Mouse (Mus musculus): ENCODE measurements at regions not wholly inside any gene's neighbourhood (a gene's known extent, or its start where the extent isn't known, plus 50 kb on each side); places are given as distances from the start of the nearest gene placed in this dataset.

DNA sequence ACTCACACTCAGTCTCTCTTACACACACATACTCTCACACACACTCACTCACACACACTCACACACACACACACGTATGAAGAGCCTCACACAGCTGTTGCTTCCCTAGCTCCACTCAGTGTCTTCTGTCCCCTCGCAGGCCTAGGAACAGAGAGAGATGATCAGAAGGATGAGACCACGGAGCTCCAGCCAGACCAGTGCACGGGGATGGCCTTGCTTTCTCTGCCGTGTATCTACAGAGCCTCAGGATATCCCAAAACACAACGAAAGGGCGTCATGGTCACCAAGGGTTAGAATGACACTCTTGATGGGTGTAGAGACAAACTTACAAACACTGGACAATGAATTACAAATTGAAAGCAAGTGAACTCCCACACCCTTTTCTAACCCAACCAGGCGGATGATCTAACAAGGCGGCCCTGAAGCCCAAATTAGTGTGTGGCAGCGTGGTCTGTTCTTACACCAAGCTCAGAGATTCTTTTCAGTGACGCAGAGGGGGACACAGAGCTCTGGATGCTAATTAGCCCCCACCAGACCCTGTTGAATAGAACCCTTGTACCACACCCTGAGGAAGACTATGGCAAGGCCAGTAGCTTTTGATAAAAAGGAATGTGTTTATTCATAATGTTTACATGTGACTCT, 83.0 kb downstream of the Gm11011 start:
- TF ChIP-seq POLR2A (IDR thresholded peaks at IDR 0.05; ENCODE audit: low read depth, low read length) (no peak), CTCF (IDR thresholded peaks at IDR 0.05; ENCODE audit: extremely low read depth, insufficient read length, insufficient replicate concordance, low read depth, low read length) (no peak)

Measured in small intestine, adult 2 months (tissue).